Mouse (Mus musculus) bone marrow, adult 2 months (tissue): ENCODE measurements around the gene Icam5.

ENCODE experiments used
- CTCF ChIP-seq: fragments of 200-500 bp; IDR thresholded peaks from 2 replicates; pipeline ENCODE4 v1.5.1; 2011; ENCODE audit warnings: low read length, control low read depth; ENCODE audit not compliant: control insufficient read depth, insufficient read depth
- POLR2A ChIP-seq: fragments of 200-500 bp; IDR thresholded peaks from 2 replicates; pipeline ENCODE4 v1.6.1; 2011; ENCODE audit warnings: low read depth, mild to moderate bottlenecking, control low read depth, low read length, borderline replicate concordance; ENCODE audit not compliant: control insufficient read depth

GRCm38 (mm10) chr9:21011846-21012312 is 20.0 kb upstream of the Icam5 start:
- TF ChIP-seq CTCF (no peak), POLR2A (no peak)
